Mouse (Mus musculus) intestine, postnatal 0 days (tissue): ENCODE results near the gene Cd3d. TPM values are rescaled to one million over a fixed set of nuclear protein-coding genes. Genes with fewer than 3 reads are reported as not detected.

Experiments used
- ATAC-seq: fragments of 200-750 bp; cut with Nextera tagmentation; 2 replicates; pipeline ENCODE4 v1.8.0; 2017; ENCODE audit warnings: mild to moderate bottlenecking, moderate TSS enrichment, moderate library complexity
- H3K27ac ChIP-seq: fragments of 300-500 bp; sonication (generic); 2 replicates; pipeline ENCODE4 v1.5.1; 2014; ENCODE audit warnings: mild to moderate bottlenecking, low read depth, low read length, moderate library complexity
- H3K27me3 ChIP-seq: fragments of 300-500 bp; sonication (generic); replicated peaks from 2 replicates; pipeline ENCODE4 v1.6.1; 2014; ENCODE audit warnings: low read length, mixed read lengths; ENCODE audit not compliant: control insufficient read depth, insufficient read depth
- H3K36me3 ChIP-seq: fragments of 300-500 bp; sonication (generic); 2 replicates; pipeline ENCODE4 v1.6.1; 2014; ENCODE audit warnings: mild to moderate bottlenecking, moderate library complexity; ENCODE audit not compliant: control insufficient read depth, insufficient read depth
- H3K4me1 ChIP-seq: fragments of 300-500 bp; sonication (generic); replicated peaks from 2 replicates; pipeline ENCODE4 v1.6.1; 2014; ENCODE audit warnings: antibody characterized with exemption, low read length, mixed read lengths; ENCODE audit not compliant: control insufficient read depth, insufficient read depth
- H3K4me2 ChIP-seq: fragments of 300-500 bp; sonication (generic); replicated peaks from 2 replicates; pipeline ENCODE4 v1.6.1; 2014; ENCODE audit warnings: low read depth, mild to moderate bottlenecking, moderate library complexity
- H3K4me3 ChIP-seq: fragments of 300-500 bp; sonication (generic); 2 replicates; pipeline ENCODE4 v1.5.1; 2014; ENCODE audit warnings: low read depth, low read length
- H3K9ac ChIP-seq: fragments of 300-500 bp; sonication (generic); 2 replicates; pipeline ENCODE4 v1.6.1; 2014; ENCODE audit warnings: mild to moderate bottlenecking, low read depth, low read length
- H3K9me3 ChIP-seq: fragments of 300-500 bp; sonication (generic); 2 replicates; pipeline ENCODE4 v1.6.1; 2016; ENCODE audit warnings: mixed run types; ENCODE audit not compliant: control insufficient read depth
- CTCF ChIP-seq: sonication (generic); IDR thresholded peaks from 2 replicates; pipeline ENCODE4 v1.5.1; 2016; ENCODE audit warnings: low read depth, mild to moderate bottlenecking, control low read depth, antibody characterized with exemption, moderate library complexity
- WGBS: fragments of 180-500 bp; shearing (Covaris S2); extraction: QIAGEN DNeasy Blood & Tissue Kit; methylation state at CpG from one replicate; pipeline ENCODE4 v1.1.7; 2014; 5-methylcytosine and 5-hydroxymethylcytosine counted together
- polyA plus RNA-seq: library from polyadenylated mRNA; unstranded; fragments of >200 nt; fragmentation: Nextera tagmentation; extraction: Ambion mirVana; gene quantifications from 2 replicates; pipeline ENCODE4 v1.2.1, GENCODE M21; 2015

Cd3d gene
- polyA plus RNA-seq, 1 experiment from 2014 or later: 0.51 TPM

DNA sequence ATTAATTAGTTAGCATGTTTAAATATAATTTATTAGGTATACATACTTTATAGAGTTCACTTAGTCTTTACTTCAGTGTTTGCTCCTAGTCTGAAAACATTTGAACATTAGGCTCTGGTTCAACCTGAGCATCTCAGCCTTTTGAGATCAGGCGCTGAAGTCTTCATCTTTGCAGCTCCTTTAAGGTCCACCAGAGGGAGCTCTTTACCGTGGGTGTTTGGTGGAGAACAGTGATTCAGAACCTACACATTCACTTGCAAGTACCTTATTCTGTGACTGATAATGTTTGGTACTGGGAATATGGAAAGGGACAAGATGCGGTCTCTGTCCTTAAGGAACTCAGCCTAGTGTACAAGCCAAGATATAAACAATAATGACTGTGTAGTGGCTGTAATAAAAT, 41.2 kb downstream of the Cd3d start:
- H3K36me3 ChIP-seq: no peaks in the 10 kb centered on the region
- H3K9ac ChIP-seq: no peak overlapping the region
- TF ChIP-seq CTCF: peak; percentile 93
- no peak for ATAC-seq
- no peak overlapping the region for H3K27ac ChIP-seq
- H3K9me3 ChIP-seq: no peaks in the 10 kb centered on the region
- H3K27me3 ChIP-seq: 0 out of 2 replicates have a peak, but pooled peaks cover 4% of the 10 kb centered on the region
- H3K4me1 ChIP-seq: no peaks in the 10 kb centered on the region
- 18% methylated on average over 3 of the region's 3 CpGs for WGBS
- no peak overlapping the region for H3K4me3 ChIP-seq
- no peak overlapping the region for H3K4me2 ChIP-seq

- no peak for ATAC-seq
- 60% methylated on average over 3 of the region's 3 CpGs for WGBS
- Histone ChIP-seq H3K4me3 (no peak overlapping the region), H3K9me3 (no peaks in the 10 kb centered on the region), H3K4me1 (no peaks in the 10 kb centered on the region), H3K27ac (no peak overlapping the region), H3K36me3 (no peaks in the 10 kb centered on the region), H3K27me3 (0 out of 2 replicates have a peak, but pooled peaks cover 4% of the 10 kb centered on the region), H3K4me2 (no peak overlapping the region), H3K9ac (no peak overlapping the region)
- no peak for TF ChIP-seq CTCF
Measured at GRCm38 (mm10) chr9:45023638-45024037, 42.1 kb downstream of the Cd3d start.

DNA sequence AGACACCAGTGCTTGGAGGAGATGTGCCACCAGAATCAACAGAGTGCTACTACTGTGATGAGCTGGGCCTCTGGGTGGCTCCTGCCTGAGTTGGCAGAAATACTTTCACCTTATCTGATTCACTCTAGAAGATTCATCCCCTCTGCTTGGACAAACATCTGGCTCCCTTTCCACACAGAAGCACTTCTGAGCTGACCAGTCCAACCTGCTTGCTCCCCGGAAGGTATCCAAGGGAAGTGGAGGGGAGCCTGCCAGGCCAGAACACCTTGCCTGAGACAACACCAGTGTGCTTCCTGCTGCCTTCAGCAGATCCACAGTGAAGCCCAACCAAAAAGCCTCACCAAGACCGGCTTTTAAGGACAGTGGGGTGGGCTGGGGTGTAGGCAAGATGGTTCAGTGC, 42.6 kb downstream of the Cd3d start:
- ATAC-seq: no peak
- no peaks in the 10 kb centered on the region for H3K36me3 ChIP-seq
- 81% methylated on average over 2 of the region's 2 CpGs for WGBS
- no peak overlapping the region for H3K4me3 ChIP-seq
- H3K4me1 ChIP-seq: no peaks in the 10 kb centered on the region
- no peaks in the 10 kb centered on the region for H3K9me3 ChIP-seq
- H3K4me2 ChIP-seq: no peak overlapping the region
- H3K27me3 ChIP-seq: 0 out of 2 replicates have a peak, but pooled peaks cover 4% of the 10 kb centered on the region
- no peak for TF ChIP-seq CTCF
- H3K9ac ChIP-seq: no peak overlapping the region
- H3K27ac ChIP-seq: no peak overlapping the region

- no peak for TF ChIP-seq CTCF
- Histone ChIP-seq H3K9me3 (no peaks in the 10 kb centered on the region), H3K4me2 (no peak overlapping the region), H3K4me3 (no peak overlapping the region), H3K4me1 (no peaks in the 10 kb centered on the region), H3K27me3 (0 out of 2 replicates have a peak, but pooled peaks cover 4% of the 10 kb centered on the region), H3K9ac (no peak overlapping the region), H3K36me3 (no peaks in the 10 kb centered on the region), H3K27ac (no peak overlapping the region)
- WGBS: 61% methylated on average over 8 of the region's 8 CpGs
- no peak for ATAC-seq
Measured at GRCm38 (mm10) chr9:45027376-45027775, 45.8 kb downstream of the Cd3d start.

- no peak for TF ChIP-seq CTCF
- Histone ChIP-seq H3K27me3 (0 out of 2 replicates have a peak, but pooled peaks cover 4% of the 10 kb centered on the region), H3K36me3 (no peaks in the 10 kb centered on the region), H3K4me2 (no peak overlapping the region), H3K9ac (no peak overlapping the region), H3K27ac (no peak overlapping the region), H3K4me3 (no peak overlapping the region), H3K4me1 (no peaks in the 10 kb centered on the region), H3K9me3 (no peaks in the 10 kb centered on the region)
- ATAC-seq: no peak
- WGBS: 60% methylated on average over 6 of the region's 6 CpGs
Measured at GRCm38 (mm10) chr9:45030341-45030740, 48.8 kb downstream of the Cd3d start.

- Histone ChIP-seq H3K9ac (no peak overlapping the region), H3K9me3 (no peaks in the 10 kb centered on the region), H3K4me2 (no peak overlapping the region), H3K27me3 (0 out of 2 replicates have a peak, but pooled peaks cover 4% of the 10 kb centered on the region), H3K27ac (no peak overlapping the region), H3K4me3 (no peak overlapping the region), H3K4me1 (no peaks in the 10 kb centered on the region), H3K36me3 (no peaks in the 10 kb centered on the region)
- no peak for ATAC-seq
- no peak for TF ChIP-seq CTCF
- WGBS: 58% methylated on average over 2 of the region's 2 CpGs
Measured at GRCm38 (mm10) chr9:45032261-45032660, 50.7 kb downstream of the Cd3d start.

GRCm38 (mm10) chr9:45034526-45034925, 52.9 kb downstream of the Cd3d start:
- no peak for TF ChIP-seq CTCF
- H3K27me3 ChIP-seq: no peaks in the 10 kb centered on the region
- H3K36me3 ChIP-seq: no peaks in the 10 kb centered on the region
- ATAC-seq: no peak
- H3K4me1 ChIP-seq: no peaks in the 10 kb centered on the region
- WGBS: 86% methylated on average over 3 of the region's 3 CpGs
- no peaks in the 10 kb centered on the region for H3K9me3 ChIP-seq
- H3K4me2 ChIP-seq: no peak overlapping the region
- no peak overlapping the region for H3K9ac ChIP-seq
- H3K4me3 ChIP-seq: no peak overlapping the region
- no peak overlapping the region for H3K27ac ChIP-seq

Other genes starting within 250 kb of the Cd3d start
- 6.2 and 6.9 TPM in 2 replicates for gene Phldb1, start 246.6 kb upstream of the Cd3d start, polyA plus RNA-seq
- gene Arcn1, start 213.9 kb upstream of the Cd3d start, polyA plus RNA-seq: 113 and 121 TPM in 2 replicates
- gene Ift46, start 213.9 kb upstream of the Cd3d start, polyA plus RNA-seq: 52.8 and 56.9 TPM in 2 replicates
- gene Tmem25, start 182.5 kb upstream of the Cd3d start, polyA plus RNA-seq: 4.2 and 4.9 TPM in 2 replicates
- 3.2 and 4.0 TPM in 2 replicates for gene Ttc36, start 178.7 kb upstream of the Cd3d start, polyA plus RNA-seq
- gene Kmt2a, start 100.5 kb upstream of the Cd3d start, polyA plus RNA-seq: 2.9 and 3.4 TPM in 2 replicates
- gene Atp5l, start 61.0 kb upstream of the Cd3d start, polyA plus RNA-seq: 1,311 and 1,336 TPM in 2 replicates
- gene Ube4a, start 16.2 kb upstream of the Cd3d start, polyA plus RNA-seq: 12.7 and 12.9 TPM in 2 replicates
- gene Cd3g, start 1.4 kb upstream of the Cd3d start, polyA plus RNA-seq: 0.61 and 0.78 TPM in 2 replicates
- gene Cd3e, start 27.8 kb downstream of the Cd3d start, polyA plus RNA-seq: 0.37 and 0.74 TPM in 2 replicates
- 9.1 and 11.0 TPM in 2 replicates for gene Mpzl2, start 58.0 kb downstream of the Cd3d start, polyA plus RNA-seq
- 6.5 and 7.5 TPM in 2 replicates for gene Mpzl3, start 73.4 kb downstream of the Cd3d start, polyA plus RNA-seq
- gene Jaml, start 97.4 kb downstream of the Cd3d start, polyA plus RNA-seq: 221 and 255 TPM in 2 replicates
- gene Scn2b, start 136.0 kb downstream of the Cd3d start, polyA plus RNA-seq: 0.96 and 1.1 TPM in 2 replicates
- 0.04 TPM in 1 of 2 replicates, not detected in the other for gene Scn4b, start 156.6 kb downstream of the Cd3d start, polyA plus RNA-seq
- gene BC049352, start 200.2 kb downstream of the Cd3d start, polyA plus RNA-seq: 0.48 and 1.0 TPM in 2 replicates
- gene Tmprss4, start 222.3 kb downstream of the Cd3d start, polyA plus RNA-seq: 70.6 and 72.0 TPM in 2 replicates